Mouse (Mus musculus) myocyte (in vitro differentiated cells): ENCODE measurements at regions not wholly inside any gene's neighbourhood (a gene's known extent, or its start where the extent isn't known, plus 50 kb on each side); places are given as distances from the start of the nearest gene placed in this dataset.

Experiments
- CEBPB ChIP-seq: IDR thresholded peaks from 2 replicates; pipeline ENCODE4 v1.6.1; 2011; ENCODE audit warnings: mild to moderate bottlenecking, moderate library complexity; ENCODE audit not compliant: poor library complexity, insufficient read depth, severe bottlenecking
- E2F4 ChIP-seq: IDR thresholded peaks from one replicate; pipeline ENCODE4 v1.6.1; 2011; ENCODE audit warnings: mild to moderate bottlenecking, control low read depth, moderate library complexity; ENCODE audit not compliant: insufficient read depth
- MAX ChIP-seq: IDR thresholded peaks from one replicate; pipeline ENCODE4 v1.6.1; 2011; ENCODE audit warnings: low read depth, mild to moderate bottlenecking, control low read depth
- MYOG ChIP-seq, 3 experiments: IDR thresholded peaks; one replicate each; pipeline ENCODE4 v1.6.1; 2011; ENCODE audit warnings: control low read depth in 2 of 3, low read depth in 2 of 3, mild to moderate bottlenecking in 2 of 3; ENCODE audit not compliant: insufficient read length in 2 of 3, control insufficient read depth in 1 of 3, insufficient read depth in 1 of 3
- POLR2A ChIP-seq: IDR thresholded peaks from one replicate; pipeline ENCODE4 v1.6.1; 2011; ENCODE audit warnings: low read depth, mild to moderate bottlenecking, control low read depth, moderate library complexity; ENCODE audit not compliant: insufficient read length
- SRF ChIP-seq: IDR thresholded peaks from one replicate; pipeline ENCODE4 v1.6.1; 2011; ENCODE audit warnings: low read depth; ENCODE audit not compliant: control insufficient read depth, insufficient read length
- TCF12 ChIP-seq: IDR thresholded peaks from one replicate; pipeline ENCODE4 v1.6.1; 2011; ENCODE audit warnings: mild to moderate bottlenecking, control low read depth; ENCODE audit not compliant: poor library complexity, insufficient read depth, severe bottlenecking
- USF1 ChIP-seq: IDR thresholded peaks from one replicate; pipeline ENCODE4 v1.6.1; 2011; ENCODE audit warnings: low read depth, mild to moderate bottlenecking, control low read depth, moderate library complexity

DNA sequence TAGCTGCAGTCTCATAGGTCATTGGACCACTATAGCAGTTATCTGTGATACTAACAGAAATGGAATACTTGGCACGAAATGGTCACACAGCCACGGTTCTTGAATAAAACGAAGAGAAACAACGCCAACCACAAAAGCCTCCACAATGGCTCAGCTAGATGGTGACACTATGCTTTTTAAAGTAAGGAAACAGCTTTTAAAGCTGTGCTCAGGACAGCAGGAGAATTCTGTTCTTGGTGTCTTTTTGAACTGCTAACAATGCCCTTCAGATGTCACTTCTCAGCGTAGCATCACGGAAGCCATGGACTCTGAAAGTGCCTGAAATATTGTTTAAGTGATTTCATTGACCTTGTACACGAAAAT is 135.7 kb downstream of the Klhl25 start:
- TF ChIP-seq POLR2A (no peak), CEBPB (no peak), USF1 (no peak), MYOG (IDR thresholded peaks at IDR 0.05; ENCODE audit: control insufficient read depth in 1 of 3, insufficient read depth in 1 of 3, insufficient read length in 2 of 3, low read depth in 2 of 3) (no peak), MAX (no peak), TCF12 (no peak), E2F4 (no peak), SRF (no peak)
